Mouse (Mus musculus): Measurements from ENCODE around the gene Ubxn2a. TPM values are rescaled to one million over a fixed set of nuclear protein-coding genes. Genes with fewer than 3 reads are reported as not detected.
"Not testable (repeated sequence)": the region's sequence is repeated elsewhere in the genome, so short reads cannot be mapped to it uniquely, and the experiment has no call there.

Gene Ubxn2a
- polyA plus RNA-seq, 1 experiment from 2014 or later: 37.6 TPM

- no peaks in the 10 kb centered on the region for H3K36me3 ChIP-seq (ENCODE audit: control insufficient read depth, insufficient read depth, low read length)
- no peak overlapping the region for H3K9ac ChIP-seq (ENCODE audit: low read length)
- no peak overlapping the region for H3K4me2 ChIP-seq (replicated peaks; ENCODE audit: low read depth)
- DNase-seq (ENCODE audit: low spot score) (no peak), ATAC-seq (ENCODE audit: low FRiP score, low TSS enrichment) (no peak)
- no peaks in the 10 kb centered on the region for H3K27me3 ChIP-seq (ENCODE audit: control insufficient read depth, insufficient read depth, low read length)
- no peaks in the 10 kb centered on the region for H3K9me3 ChIP-seq (ENCODE audit: control insufficient read depth, low read length)
- TF ChIP-seq CTCF (IDR thresholded peaks at IDR 0.05; ENCODE audit: low read depth) (no peak), EP300 (optimal IDR thresholded peaks at IDR 0.05) (no peak)
- no peaks in the 10 kb centered on the region for H3K4me1 ChIP-seq (replicated peaks; ENCODE audit: control insufficient read depth, insufficient read depth)
- no peak overlapping the region for H3K27ac ChIP-seq (replicated peaks)
- H3K4me3 ChIP-seq (ENCODE audit: low read depth, low read length): no peak overlapping the region
These were observed 18.8 kb downstream of the Ubxn2a start for GRCm38 (mm10) chr12:4888739-4889138.

DNA sequence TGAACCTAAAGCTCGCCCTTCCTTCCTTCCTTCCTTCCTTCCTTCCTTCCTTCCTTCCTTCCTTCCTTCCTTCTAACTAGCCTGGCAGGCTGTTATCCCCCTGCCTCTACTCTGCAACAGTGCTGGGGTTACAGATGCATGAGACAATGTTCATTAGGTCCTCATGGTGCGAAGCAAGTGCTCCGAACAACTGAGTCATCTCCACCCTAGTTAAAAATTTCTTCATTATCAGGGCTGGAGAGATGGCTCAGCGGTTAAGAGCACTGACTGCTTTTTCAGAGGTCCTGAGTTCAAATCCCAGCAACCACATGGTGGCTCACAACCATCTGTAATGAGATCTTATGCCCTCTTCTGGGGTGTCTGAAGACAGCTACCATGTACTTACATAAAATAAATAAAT is 20.9 kb downstream of the Ubxn2a start:
- H3K4me2 ChIP-seq (replicated peaks; ENCODE audit: low read depth); H3K4me1 ChIP-seq (replicated peaks; ENCODE audit: control insufficient read depth, insufficient read depth): not testable (repeated sequence)
- 100% methylated on average over 4 of the region's 4 CpGs for WGBS

GRCm38 (mm10) chr12:4885062-4885461 is 22.4 kb downstream of the Ubxn2a start:
- 24% methylated on average over 1 of the region's 1 CpGs for WGBS
- ATAC-seq (ENCODE audit: low FRiP score, low TSS enrichment): no peak

More for the DNA sequence above, 20.9 kb downstream of the Ubxn2a start:
- H3K9me3 ChIP-seq (ENCODE audit: control insufficient read depth, low read length); ATAC-seq (ENCODE audit: low FRiP score, low TSS enrichment); H3K27ac ChIP-seq (replicated peaks); DNase-seq (ENCODE audit: low spot score); H3K9ac ChIP-seq (ENCODE audit: low read length); H3K36me3 ChIP-seq (ENCODE audit: control insufficient read depth, insufficient read depth, low read length); H3K27me3 ChIP-seq (ENCODE audit: control insufficient read depth, insufficient read depth, low read length); H3K4me3 ChIP-seq (ENCODE audit: low read depth, low read length): not testable (repeated sequence)

DNA sequence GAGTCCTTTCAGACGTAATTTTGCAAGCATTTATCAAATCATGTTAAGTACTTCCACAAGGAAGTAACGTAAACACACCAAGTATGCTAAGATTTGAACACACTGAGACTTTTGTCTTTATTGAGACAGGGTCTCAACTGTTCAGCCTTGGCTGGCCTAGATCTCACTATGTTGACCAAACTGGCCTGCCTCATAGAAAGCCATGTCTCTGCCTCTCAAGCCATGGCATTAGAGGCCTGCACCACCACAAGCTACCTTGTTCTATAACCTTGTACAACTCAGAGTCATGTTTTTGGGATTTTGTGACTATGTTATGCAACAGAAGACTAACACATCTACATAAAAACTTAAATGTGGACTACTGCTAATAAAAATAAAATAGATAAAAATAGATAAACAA is 25.4 kb downstream of the Ubxn2a start:
- no peak overlapping the region for H3K9ac ChIP-seq (ENCODE audit: low read length)
- TF ChIP-seq EP300 (optimal IDR thresholded peaks at IDR 0.05): no peak
- no peak for TF ChIP-seq CTCF (IDR thresholded peaks at IDR 0.05; ENCODE audit: low read depth)
- no peaks in the 10 kb centered on the region for H3K27me3 ChIP-seq (ENCODE audit: control insufficient read depth, insufficient read depth, low read length)
- H3K27ac ChIP-seq (replicated peaks): no peak overlapping the region
- no peak overlapping the region for H3K4me2 ChIP-seq (replicated peaks; ENCODE audit: low read depth)
- peaks cover 2% of the 10 kb centered on the region; the same call in 1 of the 2 replicates for H3K36me3 ChIP-seq (ENCODE audit: control insufficient read depth, insufficient read depth, low read length)
- DNase-seq (ENCODE audit: low spot score) (no peak), ATAC-seq (ENCODE audit: low FRiP score, low TSS enrichment) (no peak)
- H3K9me3 ChIP-seq (ENCODE audit: control insufficient read depth, low read length): no peaks in the 10 kb centered on the region
- WGBS: 60% methylated on average over 2 of the region's 2 CpGs
- H3K4me3 ChIP-seq (ENCODE audit: low read depth, low read length): no peak overlapping the region
- no peaks in the 10 kb centered on the region for H3K4me1 ChIP-seq (replicated peaks; ENCODE audit: control insufficient read depth, insufficient read depth)

More at GRCm38 (mm10) chr12:4885062-4885461, 22.4 kb downstream of the Ubxn2a start:
- no peak for DNase-seq (ENCODE audit: low spot score)
- no peaks in the 10 kb centered on the region for H3K36me3 ChIP-seq (ENCODE audit: control insufficient read depth, insufficient read depth, low read length)
- no peak overlapping the region for H3K4me3 ChIP-seq (ENCODE audit: low read depth, low read length)
- no peak overlapping the region for H3K9ac ChIP-seq (ENCODE audit: low read length)
- no peak overlapping the region for H3K4me2 ChIP-seq (replicated peaks; ENCODE audit: low read depth)
- H3K27ac ChIP-seq (replicated peaks): no peak overlapping the region
- TF ChIP-seq EP300 (optimal IDR thresholded peaks at IDR 0.05) (no peak), CTCF (IDR thresholded peaks at IDR 0.05; ENCODE audit: low read depth) (no peak)
- H3K27me3 ChIP-seq (ENCODE audit: control insufficient read depth, insufficient read depth, low read length): no peaks in the 10 kb centered on the region
- no peaks in the 10 kb centered on the region for H3K9me3 ChIP-seq (ENCODE audit: control insufficient read depth, low read length)
- H3K4me1 ChIP-seq (replicated peaks; ENCODE audit: control insufficient read depth, insufficient read depth): no peaks in the 10 kb centered on the region

- no peaks in the 10 kb centered on the region for H3K9me3 ChIP-seq (ENCODE audit: control insufficient read depth, low read length)
- ATAC-seq (ENCODE audit: low FRiP score, low TSS enrichment): no peak
These were observed 28.5 kb downstream of the Ubxn2a start for GRCm38 (mm10) chr12:4879048-4879447.

DNA sequence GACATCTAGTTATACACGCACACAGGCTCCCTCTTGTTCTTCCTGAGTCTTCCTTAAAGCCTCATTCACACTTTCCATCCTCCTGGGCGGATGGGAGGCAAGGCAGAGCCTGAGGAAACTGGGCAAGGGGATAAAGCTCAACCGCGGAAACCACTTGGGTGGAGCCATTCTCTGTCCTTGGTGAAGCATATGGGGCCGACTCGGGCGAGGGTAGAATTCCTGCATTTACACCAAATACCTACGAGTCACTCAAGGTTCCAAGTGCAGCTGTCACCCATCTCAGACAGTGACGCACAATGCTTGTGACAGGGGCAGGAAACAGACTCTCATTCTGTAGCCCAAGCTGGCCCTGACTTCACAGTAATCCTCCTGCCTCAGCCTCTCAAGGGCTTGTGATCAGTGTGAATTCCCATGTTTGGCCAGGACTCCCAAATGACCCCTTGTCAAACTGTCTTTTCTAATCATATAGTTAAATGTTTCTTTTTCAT is 29.2 kb downstream of the Ubxn2a start:
- 79% methylated on average over 9 of the region's 9 CpGs for whole genome bisulfite sequencing
- Histone ChIP-seq H3K27ac (replicated peaks) (no peak overlapping the region), H3K27me3 (ENCODE audit: control insufficient read depth, insufficient read depth, low read length) (no peaks in the 10 kb centered on the region), H3K4me3 (ENCODE audit: low read depth, low read length) (no peak overlapping the region), H3K9me3 (ENCODE audit: control insufficient read depth, low read length) (no peaks in the 10 kb centered on the region), H3K4me1 (replicated peaks; ENCODE audit: control insufficient read depth, insufficient read depth) (0 out of 2 replicates have a peak, but pooled peaks cover 6% of the 10 kb centered on the region), H3K4me2 (replicated peaks; ENCODE audit: low read depth) (no peak overlapping the region), H3K36me3 (ENCODE audit: control insufficient read depth, insufficient read depth, low read length) (peaks cover 2% of the 10 kb centered on the region; the same call in 1 of the 2 replicates), H3K9ac (ENCODE audit: low read length) (no peak overlapping the region)
- DNase-seq (ENCODE audit: low spot score) (no peak), ATAC-seq (ENCODE audit: low FRiP score, low TSS enrichment) (no peak)
- TF ChIP-seq EP300 (optimal IDR thresholded peaks at IDR 0.05): no peak
- TF ChIP-seq CTCF (IDR thresholded peaks at IDR 0.05; ENCODE audit: low read depth): no peak

More at GRCm38 (mm10) chr12:4879048-4879447, 28.5 kb downstream of the Ubxn2a start:
- WGBS: 93% methylated on average over 5 of the region's 5 CpGs
- no peak for DNase-seq (ENCODE audit: low spot score)
- peak; percentile 45; the same call in 1 of the 2 replicates for TF ChIP-seq CTCF (IDR thresholded peaks at IDR 0.05; ENCODE audit: low read depth)
- TF ChIP-seq EP300 (optimal IDR thresholded peaks at IDR 0.05): no peak
- Histone ChIP-seq H3K4me2 (replicated peaks; ENCODE audit: low read depth) (no peak overlapping the region), H3K27ac (replicated peaks) (no peak overlapping the region), H3K4me3 (ENCODE audit: low read depth, low read length) (no peak overlapping the region), H3K4me1 (replicated peaks; ENCODE audit: control insufficient read depth, insufficient read depth) (0 out of 2 replicates have a peak, but pooled peaks cover 6% of the 10 kb centered on the region), H3K9ac (ENCODE audit: low read length) (no peak overlapping the region), H3K27me3 (ENCODE audit: control insufficient read depth, insufficient read depth, low read length) (no peaks in the 10 kb centered on the region), H3K36me3 (ENCODE audit: control insufficient read depth, insufficient read depth, low read length) (peaks cover 2% of the 10 kb centered on the region; the same call in 1 of the 2 replicates)
